Mouse (Mus musculus) erythroid progenitor cell, adult 5-6 weeks (primary cell): ENCODE data around the gene D10Jhu81e. TPM values are rescaled to one million over a fixed set of nuclear protein-coding genes. Genes with fewer than 3 reads are reported as not detected.

ENCODE experiments used
- ATAC-seq: replicated peaks from 2 replicates; pipeline ENCODE4 v1.8.0; 2016; ENCODE audit warnings: moderate number of reproducible peaks, mild to moderate bottlenecking, moderate TSS enrichment, inconsistent platforms; ENCODE audit not compliant: poor library complexity, low FRiP score, severe bottlenecking
- total RNA-seq, 2 experiments: library from RNA; stranded (forward) in 1 of 2; stranded (reverse) in 1 of 2; fragments of 150-400 nt in 1 of 2; fragments of 186-747, 209-891 nt in 1 of 2; gene quantifications; 2 replicates each; pipeline versions ENCODE4 v1.2.3 to v1.2.4; 2015 to 2017; ENCODE audit warnings: low replicate concordance in 2 of 2

Gene D10Jhu81e
- total RNA-seq, 2 experiments from 2014 or later, result 14.1 to 36.9 TPM

DNA sequence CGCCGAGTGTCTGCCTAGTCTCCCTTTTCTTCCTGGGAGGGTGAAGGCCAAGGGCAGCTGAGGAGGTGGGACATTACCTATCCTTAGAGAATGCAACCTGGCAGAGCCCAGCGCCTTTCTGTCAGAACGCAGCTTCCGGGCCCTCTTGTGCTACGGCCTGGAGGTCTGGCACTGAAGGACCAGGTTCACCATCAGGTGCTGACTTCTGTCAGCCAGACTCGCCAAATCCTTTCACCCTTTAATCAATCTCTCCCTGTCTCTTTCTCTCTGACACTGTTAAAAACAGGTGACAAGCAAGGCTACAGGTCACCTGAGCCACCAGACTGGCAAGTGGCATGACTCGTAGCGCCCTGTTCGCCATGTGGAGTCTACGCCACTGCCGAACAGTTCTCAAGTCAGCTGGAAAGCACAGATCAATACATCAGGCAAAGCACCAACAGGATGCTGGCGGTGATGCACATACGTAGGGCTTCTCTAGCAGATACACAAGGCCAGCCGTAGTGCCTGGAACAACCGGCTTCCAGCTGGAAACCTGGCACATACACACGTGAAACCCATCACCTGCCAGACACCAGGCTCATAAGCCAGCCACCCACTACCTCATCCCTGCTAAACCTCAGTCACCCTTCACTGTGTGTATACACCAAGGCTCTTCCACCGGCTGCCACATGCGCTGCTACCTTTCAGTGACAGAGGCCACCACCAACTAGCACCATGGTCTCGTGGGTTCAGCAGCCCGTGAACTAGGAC is 4.2 kb downstream of the D10Jhu81e start:
- no peak for ATAC-seq

GRCm38 (mm10) chr10:78164786-78165185 is 4.8 kb downstream of the D10Jhu81e start:
- ATAC-seq, result no peak

GRCm38 (mm10) chr10:78163923-78164322 is 5.7 kb downstream of the D10Jhu81e start:
- peak; percentile 44; the same call in 1 of the 2 replicates for ATAC-seq

GRCm38 (mm10) chr10:78163241-78163640 is 6.3 kb downstream of the D10Jhu81e start:
- no peak for ATAC-seq

DNA sequence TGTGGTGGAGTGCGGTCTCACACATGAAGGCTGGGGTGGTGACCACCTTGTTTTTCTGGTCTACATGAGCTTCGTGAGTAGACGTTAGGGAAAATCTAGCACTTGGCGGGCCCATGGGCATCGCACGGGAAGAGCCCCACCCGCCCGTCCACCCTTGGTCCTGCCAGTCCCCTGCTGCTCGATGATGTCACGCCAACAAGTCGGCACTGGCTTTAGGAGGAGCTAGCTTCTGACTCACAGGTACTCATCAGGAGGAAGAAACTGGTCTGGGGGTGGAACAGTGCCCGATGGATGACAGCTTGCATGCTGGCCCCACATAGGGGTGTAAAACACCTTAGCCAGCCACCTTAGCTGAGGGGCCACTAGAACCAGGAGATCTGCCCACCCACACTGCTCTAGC is 6.9 kb downstream of the D10Jhu81e start:
- no peak for ATAC-seq

GRCm38 (mm10) chr10:78161096-78161495 is 8.5 kb downstream of the D10Jhu81e start:
- no peak for ATAC-seq

DNA sequence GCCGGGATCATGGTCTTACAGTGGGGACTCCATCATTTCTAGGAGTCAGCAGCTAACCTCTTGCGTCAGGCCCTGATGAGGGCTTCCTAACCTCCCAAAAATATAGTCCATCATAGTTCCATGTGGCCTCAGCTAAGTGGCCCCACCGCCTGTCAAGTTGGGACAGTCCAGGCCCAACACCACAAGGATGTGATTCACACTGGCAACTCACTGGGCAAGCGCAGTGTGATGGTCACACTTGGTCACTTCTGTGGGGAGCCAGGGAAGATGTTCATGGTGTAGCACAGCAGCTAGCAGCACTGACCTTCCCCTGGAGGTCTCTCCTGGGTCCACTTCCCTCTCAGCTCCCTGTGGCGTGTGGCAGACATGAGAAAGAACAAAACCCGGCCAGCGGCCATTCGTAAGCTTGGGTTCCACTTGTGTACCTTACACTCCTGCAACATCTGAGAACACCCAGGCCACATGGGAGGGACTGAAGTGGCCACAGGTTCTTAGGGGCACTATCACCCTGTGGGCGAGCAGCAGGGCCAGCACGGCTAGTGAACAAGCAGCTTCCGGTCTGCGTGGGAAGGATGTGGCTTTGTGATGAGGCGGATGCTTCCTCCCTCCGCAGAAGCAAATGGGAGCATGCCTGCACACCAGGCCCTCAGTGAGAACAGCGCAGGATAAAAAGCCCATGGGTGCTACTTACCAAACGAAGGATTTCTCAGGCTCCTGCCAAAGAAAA is 9.1 kb downstream of the D10Jhu81e start:
- 0 out of 2 replicates have a peak, but pooled peaks have one; percentile 6 for ATAC-seq

GRCm38 (mm10) chr10:78159906-78160305 is 9.7 kb downstream of the D10Jhu81e start:
- peak; percentile 82 for ATAC-seq

- ATAC-seq, result peak; percentile 17; the same call in 1 of the 2 replicates
These were observed 10.2 kb downstream of the D10Jhu81e start for GRCm38 (mm10) chr10:78159252-78159878.

GRCm38 (mm10) chr10:78158041-78158440 is 11.5 kb downstream of the D10Jhu81e start:
- no peak for ATAC-seq

DNA sequence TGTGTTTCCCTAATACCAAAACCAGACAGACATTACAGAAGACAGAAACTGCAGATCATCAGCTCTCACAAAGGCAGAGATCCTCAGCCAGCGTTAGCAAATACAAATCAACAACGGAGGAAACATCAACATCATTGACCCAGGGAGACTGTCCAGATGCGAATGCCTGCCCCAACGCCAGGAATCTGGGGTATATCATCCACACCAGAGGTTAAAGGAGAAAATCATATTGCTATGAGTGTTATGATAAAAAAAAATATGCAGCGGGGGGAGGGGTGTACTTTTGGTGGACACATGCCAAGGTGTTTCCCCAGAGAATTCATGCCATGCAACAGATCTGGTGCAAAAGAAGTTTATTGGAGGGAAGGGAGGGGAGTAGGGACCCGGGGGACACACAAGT is 12.7 kb downstream of the D10Jhu81e start:
- no peak for ATAC-seq

DNA sequence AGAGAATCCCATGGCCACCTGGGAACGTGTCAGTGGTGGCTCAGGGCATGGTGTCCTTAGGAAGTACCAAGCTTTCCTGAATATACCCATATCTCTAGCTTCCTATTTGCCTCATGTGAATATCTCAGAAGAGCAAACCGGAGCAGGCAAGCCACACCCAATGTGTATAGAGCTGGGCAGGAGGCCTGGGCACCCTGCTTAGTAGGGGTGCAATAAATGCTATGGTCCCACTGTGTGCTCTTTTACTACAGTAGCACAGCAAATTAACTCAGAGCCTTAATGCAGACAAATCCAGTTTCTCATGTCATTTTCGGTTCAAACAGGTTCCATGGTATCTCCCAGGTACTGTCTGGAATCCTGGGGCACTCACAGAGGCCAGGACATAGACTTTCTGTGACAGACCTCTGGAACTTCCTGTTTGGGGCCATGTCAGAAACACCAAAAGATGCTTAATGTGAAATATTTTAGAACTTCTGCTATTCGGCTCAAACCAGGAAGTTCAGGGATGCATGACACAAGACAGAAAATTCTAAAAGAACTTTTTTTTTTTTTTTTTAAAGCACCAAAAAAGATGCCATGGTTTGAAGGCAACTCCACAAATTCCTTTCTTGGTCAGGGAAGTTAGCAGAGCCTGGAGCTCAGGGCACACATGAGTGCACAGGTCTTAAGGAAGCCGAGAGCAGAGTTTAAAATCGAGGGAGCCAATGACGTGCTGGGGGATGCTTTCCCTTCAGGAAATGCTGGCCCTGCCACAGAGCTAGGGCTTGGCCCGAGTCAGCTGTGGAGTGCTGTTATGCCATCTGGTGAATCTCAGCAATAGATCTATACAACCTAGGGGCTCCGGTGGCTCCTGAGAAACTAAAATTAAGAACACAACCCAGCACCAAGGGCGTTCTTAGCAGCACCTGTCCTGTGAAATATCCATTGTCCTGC is 20.5 kb downstream of the D10Jhu81e start:
- ATAC-seq, result no peak

GRCm38 (mm10) chr10:78147908-78148441 is 21.6 kb downstream of the D10Jhu81e start:
- ATAC-seq, result no peak

DNA sequence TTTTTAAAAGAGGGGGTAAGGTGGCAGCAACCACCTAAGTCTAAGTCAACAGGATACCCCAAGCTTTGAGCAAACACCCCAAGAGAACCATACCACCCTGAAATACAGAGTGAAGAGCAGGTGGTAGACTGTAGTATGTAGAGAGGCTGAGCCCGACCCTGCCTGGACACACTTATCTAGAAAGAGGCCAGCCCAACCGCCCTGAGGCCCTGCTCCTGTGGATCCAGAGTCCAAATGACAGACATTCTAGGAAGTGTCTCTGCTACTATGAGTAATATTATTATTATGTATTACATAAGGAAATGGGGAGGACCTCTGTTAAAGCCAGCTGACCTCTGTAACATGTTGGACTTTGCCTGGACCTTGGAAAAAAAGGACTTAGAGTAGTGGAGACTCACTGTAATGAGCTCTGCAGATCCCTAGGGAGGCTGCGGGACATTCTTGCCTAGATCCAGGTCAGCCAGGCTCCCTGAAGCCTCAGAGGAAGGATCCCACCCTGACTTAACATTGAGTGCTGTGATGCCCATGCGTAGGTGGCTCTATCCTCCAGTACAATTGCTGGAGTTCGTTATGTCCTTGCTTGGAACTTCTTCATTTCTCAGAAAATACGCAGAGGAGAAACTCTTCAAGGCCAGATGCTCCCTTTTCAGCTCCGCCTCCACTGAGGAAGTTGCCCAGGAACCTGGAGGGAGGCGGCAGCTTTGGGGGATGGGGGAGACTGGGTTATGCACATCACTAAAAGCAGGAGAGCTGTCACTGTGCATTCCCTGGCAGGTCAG is 25.7 kb downstream of the D10Jhu81e start:
- ATAC-seq, result no peak

- ATAC-seq, result no peak
These were observed 28.7 kb downstream of the D10Jhu81e start for GRCm38 (mm10) chr10:78140843-78141242.

GRCm38 (mm10) chr10:78140251-78140600 is 29.4 kb downstream of the D10Jhu81e start:
- ATAC-seq, result no peak

DNA sequence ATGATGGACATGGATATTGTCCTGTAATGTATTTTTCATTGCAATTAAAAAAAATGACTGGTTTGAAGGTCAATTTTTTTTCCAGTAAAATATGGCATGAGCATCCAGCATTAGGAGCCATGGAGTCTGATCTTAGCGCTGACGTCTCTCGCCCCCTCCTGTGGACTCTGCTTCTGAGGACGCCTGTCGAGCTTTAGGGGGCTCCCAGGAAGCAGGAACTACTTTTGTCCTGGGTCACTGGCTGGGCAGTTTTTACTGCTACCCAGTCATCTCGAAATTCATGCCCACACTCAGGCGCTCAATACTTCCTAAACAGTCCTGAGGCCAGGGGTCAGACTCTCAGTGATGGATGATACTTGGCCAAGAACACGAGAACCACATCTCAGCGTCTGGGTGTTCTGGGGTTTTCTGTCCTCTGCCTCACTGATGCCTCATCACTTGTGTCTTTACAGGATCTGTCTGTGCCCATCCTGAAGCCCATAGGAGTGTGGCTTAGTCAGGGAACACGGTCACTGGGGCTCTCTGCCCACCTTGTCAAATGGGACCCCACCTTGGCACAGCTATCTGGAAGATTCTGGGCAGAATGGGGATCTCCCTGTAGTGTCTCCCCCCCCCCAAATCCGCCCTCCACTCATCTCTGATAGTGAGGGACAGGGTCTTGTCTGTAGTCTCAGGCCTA is 29.9 kb downstream of the D10Jhu81e start:
- no peak for ATAC-seq

DNA sequence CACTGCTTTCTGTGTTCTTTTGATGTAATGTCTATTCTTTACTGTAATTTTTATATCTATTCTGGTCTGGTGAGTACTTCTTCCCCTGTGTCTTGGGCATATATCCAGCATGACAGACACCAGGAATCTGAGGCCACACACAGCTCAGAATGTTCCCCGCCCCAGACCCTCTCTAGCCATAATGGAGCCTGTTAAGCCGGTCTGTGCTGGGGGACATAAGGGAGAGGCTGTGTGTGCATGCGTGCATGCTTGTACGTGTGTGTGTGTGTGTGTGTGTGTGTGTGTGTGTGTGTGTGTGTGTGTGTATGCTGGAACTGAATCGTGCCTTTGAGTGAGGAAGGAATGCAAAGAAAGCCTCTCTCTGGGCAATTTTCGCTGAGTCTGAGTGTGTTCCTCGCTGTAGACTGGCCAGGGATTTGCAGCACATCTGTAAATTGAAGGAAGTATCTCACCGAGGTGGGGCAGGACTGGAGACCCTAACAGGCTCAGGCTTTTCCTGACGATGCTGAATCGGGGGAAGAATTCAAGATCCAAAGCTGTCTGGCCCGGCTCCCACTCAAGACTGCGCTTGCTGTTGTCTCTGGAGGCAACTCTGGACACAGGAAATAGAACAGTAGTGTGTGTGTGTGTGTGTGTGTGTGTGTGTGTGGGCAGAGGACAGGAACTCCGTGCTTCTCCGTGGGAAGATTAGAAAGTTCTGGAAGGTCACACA is 30.6 kb downstream of the D10Jhu81e start:
- no peak for ATAC-seq
